Mouse (Mus musculus): ENCODE results near the gene B3gntl1. TPM values are rescaled to one million over a fixed set of nuclear protein-coding genes. Genes with fewer than 3 reads are reported as not detected.
"Not testable (repeated sequence)": the region's sequence is repeated elsewhere in the genome, so short reads cannot be mapped to it uniquely, and the experiment has no call there.

B3gntl1 gene
- total and polyA plus RNA-seq, 3 experiments, result 2.2 to 7.4 (median 4.9) TPM

DNA sequence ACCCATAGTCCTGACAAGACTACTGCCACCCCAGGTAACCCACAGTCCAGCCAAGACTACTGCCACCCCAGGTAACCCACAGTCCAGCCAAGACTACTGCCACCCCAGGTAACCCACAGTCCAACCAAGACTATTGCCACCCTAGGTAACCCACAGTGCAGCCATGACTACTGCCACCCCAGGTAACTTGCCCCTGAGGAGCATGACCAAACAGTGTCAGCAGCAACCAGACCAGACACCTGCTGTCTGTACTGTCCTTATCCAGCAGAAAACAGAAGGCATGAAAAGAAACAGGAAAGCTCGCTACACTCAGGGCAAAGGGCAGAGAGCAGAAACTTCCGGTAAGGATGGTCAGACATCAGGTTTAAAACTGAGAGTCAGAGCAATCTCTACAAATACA lies 11.8 kb downstream of the B3gntl1 start:
- Histone ChIP-seq H3K4me1 (ENCODE audit: insufficient read depth, low read depth, low read length) (no peaks in the 10 kb centered on the region), H3K4me3 (ENCODE audit: low read depth, low read length) (no peak overlapping the region), H3K9me3 (replicated peaks) (no peaks in the 10 kb centered on the region), H3K36me3 (replicated peaks) (peaks cover 56% of the 10 kb centered on the region), H3K27me3 (ENCODE audit: insufficient read depth, low read length) (no peaks in the 10 kb centered on the region)
- ATAC-seq (ENCODE audit: extremely low read depth, insufficient number of reproducible peaks, low FRiP score, poor library complexity, severe bottlenecking) (no peak), DNase-seq (ENCODE audit: low spot score) (no peak)
- TF ChIP-seq CTCF (IDR thresholded peaks at IDR 0.05; ENCODE audit: low read depth, low read length) (no peak), GATA2 (IDR thresholded peaks at IDR 0.05; ENCODE audit: borderline replicate concordance, low read depth, low read length) (no peak), TAL1 (conservative IDR thresholded peaks at IDR 0.05; ENCODE audit: low read depth, low read length) (no peak), GATA1 (IDR thresholded peaks at IDR 0.05; ENCODE audit: borderline replicate concordance, low read length) (no peak), POLR2AphosphoS5 (IDR thresholded peaks at IDR 0.05; ENCODE audit: insufficient replicate concordance, low read depth, low read length) (no peak)

GRCm38 (mm10) chr11:121660604-121661003 lies 12.3 kb downstream of the B3gntl1 start:
- ATAC-seq (ENCODE audit: extremely low read depth, insufficient number of reproducible peaks, low FRiP score, poor library complexity, severe bottlenecking), result not testable (repeated sequence)
- H3K36me3 ChIP-seq (replicated peaks), result peaks cover 61% of the 10 kb centered on the region

DNA sequence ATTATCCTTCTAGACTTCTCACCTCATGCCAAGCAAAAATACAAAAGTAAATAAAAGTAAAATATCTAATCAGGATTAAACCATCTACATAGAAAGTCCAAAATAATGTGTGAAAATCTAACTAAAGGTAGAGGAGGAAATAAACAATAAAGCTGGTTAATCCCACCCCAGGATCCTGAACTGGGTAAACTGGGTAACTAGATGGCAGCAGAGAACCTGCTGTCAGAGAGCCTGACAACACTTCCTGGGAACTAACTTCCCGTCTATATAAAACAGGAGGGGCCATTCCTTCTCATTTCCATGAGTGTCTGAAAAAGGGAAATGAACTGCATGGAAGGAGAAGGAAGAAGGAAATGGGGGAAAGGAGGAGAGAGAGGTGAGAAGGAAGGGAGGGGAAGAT lies 14.8 kb downstream of the B3gntl1 start:
- H3K4me1 ChIP-seq (ENCODE audit: insufficient read depth, low read depth, low read length), result 0 out of 2 replicates have a peak, but pooled peaks cover 2% of the 10 kb centered on the region
- TF ChIP-seq GATA2 (IDR thresholded peaks at IDR 0.05; ENCODE audit: borderline replicate concordance, low read depth, low read length) (no peak), GATA1 (IDR thresholded peaks at IDR 0.05; ENCODE audit: borderline replicate concordance, low read length) (no peak), TAL1 (conservative IDR thresholded peaks at IDR 0.05; ENCODE audit: low read depth, low read length) (no peak), CTCF (IDR thresholded peaks at IDR 0.05; ENCODE audit: low read depth, low read length) (no peak), POLR2AphosphoS5 (IDR thresholded peaks at IDR 0.05; ENCODE audit: insufficient replicate concordance, low read depth, low read length) (no peak)
- H3K4me3 ChIP-seq (ENCODE audit: low read depth, low read length), result no peak overlapping the region
- H3K9me3 ChIP-seq (replicated peaks), result no peaks in the 10 kb centered on the region
- H3K27me3 ChIP-seq (ENCODE audit: insufficient read depth, low read length), result no peaks in the 10 kb centered on the region
- no peak for DNase-seq (ENCODE audit: low spot score)
- ATAC-seq (ENCODE audit: extremely low read depth, insufficient number of reproducible peaks, low FRiP score, poor library complexity, severe bottlenecking), result no peak
- peaks cover 64% of the 10 kb centered on the region for H3K36me3 ChIP-seq (replicated peaks)

More at GRCm38 (mm10) chr11:121660604-121661003, 12.3 kb downstream of the B3gntl1 start:
- not testable (repeated sequence) for H3K9me3 ChIP-seq (replicated peaks); H3K4me1 ChIP-seq (ENCODE audit: insufficient read depth, low read depth, low read length); H3K27me3 ChIP-seq (ENCODE audit: insufficient read depth, low read length); DNase-seq (ENCODE audit: low spot score); H3K4me3 ChIP-seq (ENCODE audit: low read depth, low read length)

GRCm38 (mm10) chr11:121655807-121656511 lies 17.0 kb downstream of the B3gntl1 start:
- H3K4me3 ChIP-seq (ENCODE audit: low read depth, low read length), result no peak overlapping the region
- peaks cover 64% of the 10 kb centered on the region for H3K36me3 ChIP-seq (replicated peaks)
- ATAC-seq (ENCODE audit: extremely low read depth, insufficient number of reproducible peaks, low FRiP score, poor library complexity, severe bottlenecking) (no peak), DNase-seq (ENCODE audit: low spot score) (no peak)
- no peaks in the 10 kb centered on the region for H3K9me3 ChIP-seq (replicated peaks)
- H3K4me1 ChIP-seq (ENCODE audit: insufficient read depth, low read depth, low read length), result 0 out of 2 replicates have a peak, but pooled peaks cover 2% of the 10 kb centered on the region
- no peaks in the 10 kb centered on the region for H3K27me3 ChIP-seq (ENCODE audit: insufficient read depth, low read length)
- TF ChIP-seq POLR2AphosphoS5 (IDR thresholded peaks at IDR 0.05; ENCODE audit: insufficient replicate concordance, low read depth, low read length) (no peak), GATA1 (IDR thresholded peaks at IDR 0.05; ENCODE audit: borderline replicate concordance, low read length) (no peak), CTCF (IDR thresholded peaks at IDR 0.05; ENCODE audit: low read depth, low read length) (no peak), GATA2 (IDR thresholded peaks at IDR 0.05; ENCODE audit: borderline replicate concordance, low read depth, low read length) (no peak), TAL1 (conservative IDR thresholded peaks at IDR 0.05; ENCODE audit: low read depth, low read length) (no peak)

- DNase-seq (ENCODE audit: low spot score) (no peak), ATAC-seq (ENCODE audit: extremely low read depth, insufficient number of reproducible peaks, low FRiP score, poor library complexity, severe bottlenecking) (no peak)
- Histone ChIP-seq H3K4me3 (ENCODE audit: low read depth, low read length) (no peak overlapping the region), H3K27me3 (ENCODE audit: insufficient read depth, low read length) (no peaks in the 10 kb centered on the region), H3K36me3 (replicated peaks) (peaks cover 69% of the 10 kb centered on the region), H3K4me1 (ENCODE audit: insufficient read depth, low read depth, low read length) (0 out of 2 replicates have a peak, but pooled peaks cover 2% of the 10 kb centered on the region), H3K9me3 (replicated peaks) (no peaks in the 10 kb centered on the region)
- TF ChIP-seq GATA1 (IDR thresholded peaks at IDR 0.05; ENCODE audit: borderline replicate concordance, low read length), result no peak
- no peak for TF ChIP-seq CTCF (IDR thresholded peaks at IDR 0.05; ENCODE audit: low read depth, low read length)
- no peak for TF ChIP-seq TAL1 (conservative IDR thresholded peaks at IDR 0.05; ENCODE audit: low read depth, low read length)
- no peak for TF ChIP-seq POLR2AphosphoS5 (IDR thresholded peaks at IDR 0.05; ENCODE audit: insufficient replicate concordance, low read depth, low read length)
- TF ChIP-seq GATA2 (IDR thresholded peaks at IDR 0.05; ENCODE audit: borderline replicate concordance, low read depth, low read length), result no peak
Observed at GRCm38 (mm10) chr11:121655166-121655806, 17.7 kb downstream of the B3gntl1 start.

- ATAC-seq (ENCODE audit: extremely low read depth, insufficient number of reproducible peaks, low FRiP score, poor library complexity, severe bottlenecking), result no peak
- Histone ChIP-seq H3K9me3 (replicated peaks) (no peaks in the 10 kb centered on the region), H3K36me3 (replicated peaks) (peaks cover 69% of the 10 kb centered on the region), H3K4me3 (ENCODE audit: low read depth, low read length) (no peak overlapping the region), H3K27me3 (ENCODE audit: insufficient read depth, low read length) (no peaks in the 10 kb centered on the region), H3K4me1 (ENCODE audit: insufficient read depth, low read depth, low read length) (0 out of 2 replicates have a peak, but pooled peaks cover 2% of the 10 kb centered on the region)
- TF ChIP-seq TAL1 (conservative IDR thresholded peaks at IDR 0.05; ENCODE audit: low read depth, low read length) (no peak), CTCF (IDR thresholded peaks at IDR 0.05; ENCODE audit: low read depth, low read length) (no peak), GATA1 (IDR thresholded peaks at IDR 0.05; ENCODE audit: borderline replicate concordance, low read length) (no peak), POLR2AphosphoS5 (IDR thresholded peaks at IDR 0.05; ENCODE audit: insufficient replicate concordance, low read depth, low read length) (no peak), GATA2 (IDR thresholded peaks at IDR 0.05; ENCODE audit: borderline replicate concordance, low read depth, low read length) (no peak)
- DNase-seq (ENCODE audit: low spot score), result no peak
Observed at GRCm38 (mm10) chr11:121654406-121654945, 18.5 kb downstream of the B3gntl1 start.

All from G1E (cell line).